Mouse (Mus musculus): ENCODE results near the gene Dbndd2. TPM values are rescaled to one million over a fixed set of nuclear protein-coding genes. Genes with fewer than 3 reads are reported as not detected.

The Dbndd2 gene
- polyA plus RNA-seq, 1 experiment from 2014 or later = 3.8 TPM

GRCm38 (mm10) chr2:164456864-164457300 is 29.0 kb upstream of the Dbndd2 start, which contains the start of gene Sys1:
Sys1 (plus strand) TSS chr2:164456964.
- ATAC-seq (ENCODE audit: low FRiP score) (no peak), DNase-seq (ENCODE audit: low spot score) (peak; percentile 33)
- H3K27me3 ChIP-seq (ENCODE audit: control insufficient read depth, insufficient read depth, low read length) = no peaks in the 10 kb centered on the region
- 1% methylated on average over 7 of the region's 7 CpGs for WGBS
- peaks cover 7% of the 10 kb centered on the region; the same call in 1 of the 2 replicates for H3K4me1 ChIP-seq (replicated peaks; ENCODE audit: control insufficient read depth, insufficient read depth, low read length)
- 0 out of 2 replicates have a peak within 1 kb of the TSS, but pooled peaks have one; percentile 20 for H3K9ac ChIP-seq (ENCODE audit: low read depth, low read length)
- no peaks in the 10 kb centered on the region for H3K9me3 ChIP-seq (ENCODE audit: control insufficient read depth, low read length)
- no peak within 1 kb of the TSS for H3K4me3 ChIP-seq (ENCODE audit: low read depth, low read length)
- H3K4me2 ChIP-seq (replicated peaks; ENCODE audit: low read depth, low read length) = 0 out of 2 replicates have a peak within 1 kb of the TSS, but pooled peaks have one; percentile 17
- no peak within 1 kb of the TSS for H3K27ac ChIP-seq (ENCODE audit: low read depth, low read length)
- no peaks in the 10 kb centered on the region for H3K36me3 ChIP-seq (ENCODE audit: control insufficient read depth, insufficient read depth, low read length)

GRCm38 (mm10) chr2:164457942-164458341 is 28.0 kb upstream of the Dbndd2 start:
- no peaks in the 10 kb centered on the region for H3K36me3 ChIP-seq (ENCODE audit: control insufficient read depth, insufficient read depth, low read length)
- no peak overlapping the region for H3K27ac ChIP-seq (ENCODE audit: low read depth, low read length)
- no peak for DNase-seq (ENCODE audit: low spot score)
- peaks cover 9% of the 10 kb centered on the region; the same call in 1 of the 2 replicates for H3K4me1 ChIP-seq (replicated peaks; ENCODE audit: control insufficient read depth, insufficient read depth, low read length)
- WGBS = 62% methylated on average over 7 of the region's 7 CpGs
- no peak overlapping the region for H3K4me2 ChIP-seq (replicated peaks; ENCODE audit: low read depth, low read length)
- no peaks in the 10 kb centered on the region for H3K27me3 ChIP-seq (ENCODE audit: control insufficient read depth, insufficient read depth, low read length)
- H3K9ac ChIP-seq (ENCODE audit: low read depth, low read length) = no peak overlapping the region
- H3K4me3 ChIP-seq (ENCODE audit: low read depth, low read length) = no peak overlapping the region
- H3K9me3 ChIP-seq (ENCODE audit: control insufficient read depth, low read length) = no peaks in the 10 kb centered on the region
- no peak for ATAC-seq (ENCODE audit: low FRiP score)

GRCm38 (mm10) chr2:164458535-164458934 is 27.4 kb upstream of the Dbndd2 start:
- WGBS = 82% methylated on average over 8 of the region's 8 CpGs
- Histone ChIP-seq H3K36me3 (ENCODE audit: control insufficient read depth, insufficient read depth, low read length) (no peaks in the 10 kb centered on the region), H3K27me3 (ENCODE audit: control insufficient read depth, insufficient read depth, low read length) (no peaks in the 10 kb centered on the region), H3K27ac (ENCODE audit: low read depth, low read length) (no peak overlapping the region), H3K4me3 (ENCODE audit: low read depth, low read length) (no peak overlapping the region), H3K9ac (ENCODE audit: low read depth, low read length) (no peak overlapping the region), H3K4me2 (replicated peaks; ENCODE audit: low read depth, low read length) (no peak overlapping the region), H3K4me1 (replicated peaks; ENCODE audit: control insufficient read depth, insufficient read depth, low read length) (peaks cover 9% of the 10 kb centered on the region; the same call in 1 of the 2 replicates), H3K9me3 (ENCODE audit: control insufficient read depth, low read length) (no peaks in the 10 kb centered on the region)
- ATAC-seq (ENCODE audit: low FRiP score) (no peak), DNase-seq (ENCODE audit: low spot score) (no peak)

- ATAC-seq (ENCODE audit: low FRiP score) = peak; percentile 98
- under 1% methylated on average over 65 of the region's 79 CpGs for WGBS
- peak within 1 kb of the TSS; percentile 89 for H3K27ac ChIP-seq (ENCODE audit: low read depth, low read length)
Measured at GRCm38 (mm10) chr2:164460745-164461551, 25.0 kb upstream of the Dbndd2 start, which contains the start of gene Gm20458. Gm20458 (plus strand) TSS chr2:164460967.

GRCm38 (mm10) chr2:164465161-164465560 is 20.7 kb upstream of the Dbndd2 start:
- no peak overlapping the region for H3K9ac ChIP-seq (ENCODE audit: low read depth, low read length)
- no peaks in the 10 kb centered on the region for H3K27me3 ChIP-seq (ENCODE audit: control insufficient read depth, insufficient read depth, low read length)
- H3K9me3 ChIP-seq (ENCODE audit: control insufficient read depth, low read length) = no peaks in the 10 kb centered on the region
- no peak overlapping the region for H3K4me2 ChIP-seq (replicated peaks; ENCODE audit: low read depth, low read length)
- 0 out of 2 replicates have a peak, but pooled peaks cover 6% of the 10 kb centered on the region for H3K36me3 ChIP-seq (ENCODE audit: control insufficient read depth, insufficient read depth, low read length)
- no peak overlapping the region for H3K4me3 ChIP-seq (ENCODE audit: low read depth, low read length)
- H3K27ac ChIP-seq (ENCODE audit: low read depth, low read length) = no peak overlapping the region
- no peak for ATAC-seq (ENCODE audit: low FRiP score)
- peaks cover 5% of the 10 kb centered on the region; the same call in 1 of the 2 replicates for H3K4me1 ChIP-seq (replicated peaks; ENCODE audit: control insufficient read depth, insufficient read depth, low read length)
- no peak for DNase-seq (ENCODE audit: low spot score)

More at GRCm38 (mm10) chr2:164460745-164461551, 25.0 kb upstream of the Dbndd2 start, which contains the start of gene Gm20458:
- Histone ChIP-seq H3K4me1 (replicated peaks; ENCODE audit: control insufficient read depth, insufficient read depth, low read length) (peaks cover 9% of the 10 kb centered on the region; the same call in 1 of the 2 replicates), H3K36me3 (ENCODE audit: control insufficient read depth, insufficient read depth, low read length) (0 out of 2 replicates have a peak, but pooled peaks cover 4% of the 10 kb centered on the region), H3K4me2 (replicated peaks; ENCODE audit: low read depth, low read length) (peak within 1 kb of the TSS; percentile 68), H3K9ac (ENCODE audit: low read depth, low read length) (peak within 1 kb of the TSS; percentile 79), H3K9me3 (ENCODE audit: control insufficient read depth, low read length) (no peaks in the 10 kb centered on the region), H3K4me3 (ENCODE audit: low read depth, low read length) (peak within 1 kb of the TSS; percentile 85), H3K27me3 (ENCODE audit: control insufficient read depth, insufficient read depth, low read length) (no peaks in the 10 kb centered on the region)
- DNase-seq (ENCODE audit: low spot score) = peak; percentile 97

- no peak for ATAC-seq (ENCODE audit: low FRiP score)
- peaks cover 3% of the 10 kb centered on the region; the same call in 1 of the 2 replicates for H3K4me1 ChIP-seq (replicated peaks; ENCODE audit: control insufficient read depth, insufficient read depth, low read length)
- H3K36me3 ChIP-seq (ENCODE audit: control insufficient read depth, insufficient read depth, low read length) = 0 out of 2 replicates have a peak, but pooled peaks cover 6% of the 10 kb centered on the region
- no peak overlapping the region for H3K4me3 ChIP-seq (ENCODE audit: low read depth, low read length)
- WGBS = 83% methylated on average over 5 of the region's 5 CpGs
- DNase-seq (ENCODE audit: low spot score) = no peak
- H3K9me3 ChIP-seq (ENCODE audit: control insufficient read depth, low read length) = no peaks in the 10 kb centered on the region
- H3K27ac ChIP-seq (ENCODE audit: low read depth, low read length) = no peak overlapping the region
- no peak overlapping the region for H3K4me2 ChIP-seq (replicated peaks; ENCODE audit: low read depth, low read length)
- no peak overlapping the region for H3K9ac ChIP-seq (ENCODE audit: low read depth, low read length)
- no peaks in the 10 kb centered on the region for H3K27me3 ChIP-seq (ENCODE audit: control insufficient read depth, insufficient read depth, low read length)
Measured at GRCm38 (mm10) chr2:164466787-164467186, 19.1 kb upstream of the Dbndd2 start.

GRCm38 (mm10) chr2:164470254-164470653 is 15.7 kb upstream of the Dbndd2 start:
- Histone ChIP-seq H3K9ac (ENCODE audit: low read depth, low read length) (no peak overlapping the region), H3K9me3 (ENCODE audit: control insufficient read depth, low read length) (no peaks in the 10 kb centered on the region), H3K27me3 (ENCODE audit: control insufficient read depth, insufficient read depth, low read length) (no peaks in the 10 kb centered on the region), H3K36me3 (ENCODE audit: control insufficient read depth, insufficient read depth, low read length) (0 out of 2 replicates have a peak, but pooled peaks cover 2% of the 10 kb centered on the region), H3K4me2 (replicated peaks; ENCODE audit: low read depth, low read length) (no peak overlapping the region), H3K4me1 (replicated peaks; ENCODE audit: control insufficient read depth, insufficient read depth, low read length) (no peaks in the 10 kb centered on the region), H3K27ac (ENCODE audit: low read depth, low read length) (no peak overlapping the region), H3K4me3 (ENCODE audit: low read depth, low read length) (no peak overlapping the region)
- ATAC-seq (ENCODE audit: low FRiP score) (no peak), DNase-seq (ENCODE audit: low spot score) (peak; percentile 71)
- WGBS = 32% methylated on average over 10 of the region's 10 CpGs

- DNase-seq (ENCODE audit: low spot score) (no peak), ATAC-seq (ENCODE audit: low FRiP score) (no peak)
- 86% methylated on average over 6 of the region's 6 CpGs for WGBS
- Histone ChIP-seq H3K9ac (ENCODE audit: low read depth, low read length) (no peak within 1 kb of the TSS), H3K27ac (ENCODE audit: low read depth, low read length) (no peak within 1 kb of the TSS), H3K4me1 (replicated peaks; ENCODE audit: control insufficient read depth, insufficient read depth, low read length) (no peaks in the 10 kb centered on the region), H3K4me2 (replicated peaks; ENCODE audit: low read depth, low read length) (no peak within 1 kb of the TSS), H3K36me3 (ENCODE audit: control insufficient read depth, insufficient read depth, low read length) (no peaks in the 10 kb centered on the region), H3K27me3 (ENCODE audit: control insufficient read depth, insufficient read depth, low read length) (no peaks in the 10 kb centered on the region), H3K9me3 (ENCODE audit: control insufficient read depth, low read length) (no peaks in the 10 kb centered on the region), H3K4me3 (ENCODE audit: low read depth, low read length) (no peak within 1 kb of the TSS)
Measured at GRCm38 (mm10) chr2:164473624-164474023, 12.3 kb upstream of the Dbndd2 start, which contains the start of gene Trp53tg5. Trp53tg5 (minus strand) TSS chr2:164473724.

All from hindbrain, embryonic 11.5 days (tissue).